Mouse (Mus musculus) heart, postnatal 0 days (tissue): ENCODE results near the gene Tomm22.

Experiments used
- CTCF ChIP-seq: IDR thresholded peaks from 2 replicates; pipeline ENCODE4 v1.5.1; 2016; ENCODE audit warnings: antibody characterized with exemption, control low read depth, low read depth
- EP300 ChIP-seq: IDR thresholded peaks from 2 replicates; pipeline ENCODE4 v1.6.1; 2016; ENCODE audit warnings: antibody characterized with exemption, low read depth

DNA sequence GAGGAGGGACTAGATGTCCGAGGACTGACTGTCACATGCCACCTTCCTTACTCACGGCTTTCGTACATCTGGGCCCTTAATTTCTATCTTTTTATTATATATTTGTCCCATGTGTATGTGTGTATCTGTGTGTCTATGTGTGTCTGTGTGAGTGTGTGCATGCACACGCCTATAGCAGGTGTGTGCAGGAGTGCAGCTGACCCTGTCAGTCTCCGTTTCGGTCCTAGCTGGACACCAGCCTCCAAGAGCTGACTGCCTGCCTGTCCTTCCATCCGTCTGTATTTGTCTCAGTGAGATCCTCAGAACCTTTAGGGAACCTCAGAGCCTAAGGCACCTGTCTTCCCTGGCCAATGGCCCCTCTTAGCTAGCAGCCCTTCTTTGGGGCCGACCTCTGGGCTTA is 49.6 kb downstream of the Tomm22 start:
- TF ChIP-seq CTCF (no peak), EP300 (no peak)
